In the genomic region with DNA sequence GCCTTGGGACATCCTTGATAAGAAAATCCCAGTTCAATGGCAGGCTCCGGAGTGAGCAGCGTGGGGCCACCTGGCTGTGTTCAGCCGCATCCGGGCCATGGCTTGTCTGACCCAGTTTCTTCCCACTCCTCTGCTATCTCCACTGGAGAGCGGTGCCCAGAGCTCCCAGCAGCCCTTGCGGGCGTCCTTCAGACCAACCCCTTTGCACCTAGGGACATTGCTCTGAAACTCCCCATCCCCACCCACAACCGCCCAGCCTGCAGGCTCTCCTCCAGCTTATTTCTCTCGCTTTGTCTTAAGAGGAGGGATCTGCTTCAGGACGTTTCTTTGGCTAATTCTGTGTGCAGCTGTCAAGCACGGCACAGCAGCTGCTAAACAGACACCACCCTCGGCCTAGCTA, we compare ENCODE assay signal across 13 mouse cellular contexts.
DNase-seq lines count a peak whose midpoint lies in the region; ATAC-seq lines count a peak whose summit lies in the region.
"Had no signal": no experiment of that assay in that cellular context is flagged by ENCODE, and none has a peak within 500 bp of the region (broad histone marks: within the 10 kb centered on the region; RNA-seq: fewer than 3 reads in every experiment).

No protein-coding gene starts in this region.

- 56% methylated on average over 12 of the region's 12 CpGs for WGBS in kidney, embryonic 16.5 days

- intact Hi-C loops in heart, postnatal 36 days (cut with DNase I), result no loop called here

- no peak overlapping the region for H3K9ac ChIP-seq in kidney, embryonic 16.5 days (replicated peaks; ENCODE audit: low read length)
- H3K9ac ChIP-seq: liver, embryonic 13.5 days; neural tube, embryonic 13.5 days had no signal

- H3K27ac ChIP-seq in kidney, embryonic 16.5 days (ENCODE audit: low read length), result no peak overlapping the region
- H3K27ac ChIP-seq: liver, embryonic 13.5 days; neural tube, embryonic 13.5 days had no signal

- peaks cover 14% of the 10 kb centered on the region for H3K27me3 ChIP-seq in kidney, embryonic 16.5 days (ENCODE audit: insufficient read depth, low read length)

- no peak overlapping the region for H3K4me3 ChIP-seq in kidney, embryonic 16.5 days (ENCODE audit: low read length)
- H3K4me3 ChIP-seq: liver, embryonic 13.5 days; neural tube, embryonic 13.5 days had no signal

- H3K4me2 ChIP-seq in kidney, embryonic 16.5 days (replicated peaks; ENCODE audit: low read depth, low read length), result no peak overlapping the region
- H3K4me2 ChIP-seq: liver, embryonic 13.5 days; neural tube, embryonic 13.5 days had no signal

- peaks cover 3% of the 10 kb centered on the region for H3K4me1 ChIP-seq in kidney, embryonic 16.5 days (ENCODE audit: insufficient read depth, low read length)

- no peak for DNase-seq in kidney, adult 8-10 months
- DNase-seq in R1 (ENCODE audit: low read depth, low spot score), result peak; percentile 72
- DNase-seq in cerebellum, adult 11 months, result peak; percentile 36
- DNase-seq in heart, postnatal 36 days, result peak; percentile 3 to 8
- DNase-seq in left cerebral cortex, adult 8-10 months (ENCODE audit: low spot score in 2 of 2), result no peak
- no peak for DNase-seq in urinary bladder, adult 18-20 months (ENCODE audit: low spot score in 2 of 2)
- DNase-seq: embryo, embryonic 11 days; gastrocnemius, postnatal 14 days; kidney, postnatal 10 days; liver, embryonic 13.5 days had no signal

- H3K9me3 ChIP-seq in kidney, embryonic 16.5 days (ENCODE audit: low read length), result peaks cover 10% of the 10 kb centered on the region
- H3K9me3 ChIP-seq: neural tube, embryonic 13.5 days had no signal

- no peaks in the 10 kb centered on the region for H3K36me3 ChIP-seq in kidney, embryonic 16.5 days (ENCODE audit: insufficient read depth, low read length)
- H3K36me3 ChIP-seq: liver, embryonic 13.5 days; neural tube, embryonic 13.5 days had no signal

- 0 out of 2 replicates have a peak, but pooled peaks have one; percentile 23 for ATAC-seq in kidney, embryonic 16.5 days (ENCODE audit: low FRiP score, low TSS enrichment)
- no peak for ATAC-seq in erythroid progenitor cell, adult 5-6 weeks (replicated peaks; ENCODE audit: low FRiP score, poor library complexity, severe bottlenecking)

Comparison
In these comparisons a context has a peak if more than half of its experiments do, and no peak if none do; other contexts are left out.
1. DNase-seq: peak in R1 (single experiment), cerebellum, adult 11 months (single experiment) and heart, postnatal 36 days (2 of 2); none in kidney, adult 8-10 months (0 of 2), left cerebral cortex, adult 8-10 months (0 of 2) and urinary bladder, adult 18-20 months (0 of 2).